Mouse (Mus musculus): ENCODE measurements around the gene 4930412O13Rik. TPM values are rescaled to one million over a fixed set of nuclear protein-coding genes. Genes with fewer than 3 reads are reported as not detected.

Gene 4930412O13Rik
- not detected in 2 replicates for polyA plus RNA-seq (2015; fragmentation: Nextera tagmentation; extraction: Ambion mirVana)

DNA sequence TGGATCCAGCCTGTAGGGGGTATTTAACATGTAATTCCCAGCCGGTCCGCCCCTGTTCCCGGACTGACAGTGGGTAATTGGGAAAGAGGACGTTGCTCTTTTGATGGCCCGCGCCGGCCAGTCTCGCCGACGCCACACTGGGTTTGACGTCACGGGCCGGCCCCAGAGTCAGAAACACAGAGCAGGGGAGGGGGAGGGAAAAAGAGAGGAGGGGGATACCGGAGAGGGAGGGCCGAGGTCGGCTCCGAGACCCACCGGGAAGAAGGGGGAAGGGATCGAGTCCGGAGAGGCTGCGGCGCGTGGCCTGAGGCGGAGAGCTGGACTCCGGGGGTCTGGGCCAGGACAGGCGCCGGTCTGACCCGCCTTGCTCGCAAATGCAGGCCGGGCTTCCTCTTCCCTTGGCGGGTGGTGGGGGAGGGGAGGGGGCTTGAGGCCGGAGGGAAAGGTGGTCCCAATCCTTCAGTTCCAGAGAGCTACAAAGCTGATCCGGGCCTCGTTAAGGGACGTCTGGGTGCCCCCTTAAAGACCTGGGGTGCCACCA, at the start of gene 4930412O13Rik:
Gene 4930412O13Rik, plus strand, starts transcription at position 202 of the 541 bp plus-strand sequence.
- Histone ChIP-seq H3K4me3 (ENCODE audit: low read depth, low read length) (peak within 1 kb of the TSS; percentile 27; the same call in 1 of the 2 replicates), H3K9ac (replicated peaks; ENCODE audit: low read depth) (no peak within 1 kb of the TSS), H3K36me3 (ENCODE audit: insufficient read depth, low read length) (no peaks in the 10 kb centered on the region), H3K27me3 (replicated peaks; ENCODE audit: insufficient read depth, low read length) (peaks cover 65% of the 10 kb centered on the region), H3K4me1 (ENCODE audit: insufficient read depth, low read depth, low read length) (peaks cover 11% of the 10 kb centered on the region), H3K27ac (ENCODE audit: low read length) (no peak within 1 kb of the TSS), H3K4me2 (replicated peaks; ENCODE audit: low read depth, low read length) (peak within 1 kb of the TSS; percentile 52), H3K9me3 (ENCODE audit: low read length) (no peaks in the 10 kb centered on the region)
- TF ChIP-seq CTCF (IDR thresholded peaks at IDR 0.05) = no peak
- TF ChIP-seq EP300 (IDR thresholded peaks at IDR 0.05) = no peak
- ATAC-seq = no peak
- 2% methylated on average over 28 of the region's 35 CpGs for WGBS
- DNase-seq (ENCODE audit: low spot score) = no peak

DNA sequence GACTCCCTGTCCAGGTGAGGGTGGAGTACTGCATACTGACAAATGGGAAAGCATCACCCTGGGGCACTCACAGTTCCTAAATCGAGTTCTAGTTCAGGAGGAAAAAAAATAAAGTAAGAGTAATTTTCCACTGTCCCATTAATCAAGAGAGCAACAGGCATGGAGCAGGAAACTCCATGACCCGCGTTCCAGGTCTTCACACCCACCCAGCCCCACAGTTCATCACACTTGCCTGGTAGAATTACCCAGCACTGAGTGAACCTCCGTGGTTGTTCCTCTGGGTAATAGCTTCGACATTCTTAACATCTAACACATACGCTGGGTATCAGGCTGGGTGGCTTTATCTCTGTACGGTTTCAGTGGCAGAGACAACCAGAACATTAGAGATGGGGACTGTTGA, 47.3 kb upstream of the 4930412O13Rik start:
- Histone ChIP-seq H3K4me3 (ENCODE audit: low read depth, low read length) (no peak overlapping the region), H3K4me2 (replicated peaks; ENCODE audit: low read depth, low read length) (no peak overlapping the region), H3K36me3 (ENCODE audit: insufficient read depth, low read length) (no peaks in the 10 kb centered on the region), H3K4me1 (ENCODE audit: insufficient read depth, low read depth, low read length) (no peaks in the 10 kb centered on the region), H3K27me3 (replicated peaks; ENCODE audit: insufficient read depth, low read length) (no peaks in the 10 kb centered on the region), H3K9me3 (ENCODE audit: low read length) (no peaks in the 10 kb centered on the region), H3K27ac (ENCODE audit: low read length) (no peak overlapping the region), H3K9ac (replicated peaks; ENCODE audit: low read depth) (no peak overlapping the region)
- WGBS = 61% methylated on average over 7 of the region's 7 CpGs
- TF ChIP-seq CTCF (IDR thresholded peaks at IDR 0.05) = no peak
- TF ChIP-seq EP300 (IDR thresholded peaks at IDR 0.05) = no peak
- no peak for ATAC-seq
- no peak for DNase-seq (ENCODE audit: low spot score)

DNA sequence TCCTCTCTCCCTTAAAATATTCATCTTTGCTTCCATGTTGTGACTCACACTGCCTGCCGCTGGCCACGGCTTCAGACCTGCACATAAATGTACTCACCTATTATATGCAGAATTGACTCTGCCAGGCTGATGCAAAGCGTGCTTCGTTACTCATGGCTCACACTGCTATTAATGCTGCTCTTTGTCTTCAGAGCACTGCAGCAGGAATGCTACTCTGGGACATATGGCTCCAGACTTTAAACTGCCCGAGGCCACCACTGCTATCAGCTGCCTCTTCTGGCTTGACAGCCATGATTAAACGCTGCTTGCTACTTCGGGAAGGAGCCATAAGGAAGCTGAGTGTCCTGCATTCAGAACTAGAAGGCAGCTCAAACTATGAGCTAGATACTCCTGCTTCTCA, 45.9 kb upstream of the 4930412O13Rik start:
- Histone ChIP-seq H3K36me3 (ENCODE audit: insufficient read depth, low read length) (no peaks in the 10 kb centered on the region), H3K9me3 (ENCODE audit: low read length) (no peaks in the 10 kb centered on the region), H3K4me1 (ENCODE audit: insufficient read depth, low read depth, low read length) (no peaks in the 10 kb centered on the region), H3K4me3 (ENCODE audit: low read depth, low read length) (no peak overlapping the region), H3K27ac (ENCODE audit: low read length) (no peak overlapping the region), H3K27me3 (replicated peaks; ENCODE audit: insufficient read depth, low read length) (no peaks in the 10 kb centered on the region), H3K9ac (replicated peaks; ENCODE audit: low read depth) (no peak overlapping the region), H3K4me2 (replicated peaks; ENCODE audit: low read depth, low read length) (no peak overlapping the region)
- ATAC-seq (no peak), DNase-seq (ENCODE audit: low spot score) (no peak)
- no peak for TF ChIP-seq EP300 (IDR thresholded peaks at IDR 0.05)
- no peak for TF ChIP-seq CTCF (IDR thresholded peaks at IDR 0.05)
- WGBS = 62% methylated on average over 7 of the region's 7 CpGs

DNA sequence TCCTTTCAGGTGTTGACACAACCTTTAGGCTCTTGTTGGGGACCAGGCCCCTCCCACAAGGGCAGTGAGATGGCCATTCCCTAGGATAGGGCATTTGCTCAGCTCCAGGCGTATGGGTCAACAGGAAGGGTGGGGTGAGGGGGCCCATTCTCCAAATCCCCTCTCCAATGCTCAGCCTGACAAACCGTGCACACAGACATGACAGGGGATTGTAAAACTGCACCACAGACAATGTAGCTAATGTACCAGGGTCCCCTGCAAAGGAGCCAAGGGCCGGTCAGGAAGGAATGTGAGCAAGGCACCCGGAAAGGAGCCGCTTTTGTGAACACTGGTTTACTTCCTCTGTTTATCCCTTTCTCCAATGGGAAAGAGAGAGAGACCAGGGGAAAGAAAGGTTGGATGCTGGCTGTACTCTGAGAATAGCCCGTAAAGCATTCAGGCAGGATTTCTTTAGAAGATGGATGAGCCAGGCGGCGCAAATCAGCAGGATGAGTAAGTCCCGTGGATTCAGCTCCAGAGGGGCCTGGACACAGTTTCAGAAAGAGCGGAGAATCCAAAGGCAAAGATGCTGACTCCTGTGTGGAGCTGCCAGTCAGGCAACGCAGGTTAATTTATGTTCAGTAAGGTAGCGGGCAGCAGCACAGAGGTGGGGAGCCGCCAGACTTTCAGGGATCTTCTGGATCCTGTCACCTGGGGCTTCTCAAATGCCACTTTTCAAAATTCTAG, 28.0 kb upstream of the 4930412O13Rik start:
- WGBS = 42% methylated on average over 13 of the region's 13 CpGs
- ATAC-seq = 0 out of 2 replicates have a peak, but pooled peaks have one; percentile 30

DNA sequence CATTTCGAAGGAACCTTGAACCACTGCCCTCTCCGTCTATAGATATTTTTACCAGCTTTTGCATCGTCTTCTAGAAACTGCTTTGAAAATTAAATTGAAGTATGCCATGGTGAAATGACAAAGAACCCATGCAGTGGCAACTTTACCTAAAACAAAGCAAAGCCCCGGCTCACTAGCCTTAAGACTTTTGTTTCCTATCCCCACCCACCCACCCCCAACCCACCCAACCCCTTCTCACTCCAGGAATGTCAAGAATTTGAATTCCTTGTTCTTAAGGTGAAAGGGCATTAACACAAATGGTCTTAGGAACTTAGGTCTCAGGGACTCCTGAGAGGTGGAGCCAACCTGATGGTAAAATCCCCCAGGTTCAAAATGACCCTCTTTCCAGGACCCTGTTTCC, 25.2 kb upstream of the 4930412O13Rik start:
- WGBS = 37% methylated on average over 4 of the region's 4 CpGs
- Histone ChIP-seq H3K4me3 (ENCODE audit: low read depth, low read length) (no peak overlapping the region), H3K27ac (ENCODE audit: low read length) (no peak overlapping the region), H3K4me2 (replicated peaks; ENCODE audit: low read depth, low read length) (no peak overlapping the region), H3K27me3 (replicated peaks; ENCODE audit: insufficient read depth, low read length) (no peaks in the 10 kb centered on the region), H3K9me3 (ENCODE audit: low read length) (no peaks in the 10 kb centered on the region), H3K4me1 (ENCODE audit: insufficient read depth, low read depth, low read length) (no peaks in the 10 kb centered on the region), H3K36me3 (ENCODE audit: insufficient read depth, low read length) (no peaks in the 10 kb centered on the region), H3K9ac (replicated peaks; ENCODE audit: low read depth) (no peak overlapping the region)
- DNase-seq (ENCODE audit: low spot score) (no peak), ATAC-seq (no peak)
- no peak for TF ChIP-seq EP300 (IDR thresholded peaks at IDR 0.05)
- no peak for TF ChIP-seq CTCF (IDR thresholded peaks at IDR 0.05)

More for the DNA sequence above, 28.0 kb upstream of the 4930412O13Rik start:
- TF ChIP-seq EP300 (IDR thresholded peaks at IDR 0.05) = no peak
- no peak for TF ChIP-seq CTCF (IDR thresholded peaks at IDR 0.05)
- Histone ChIP-seq H3K27me3 (replicated peaks; ENCODE audit: insufficient read depth, low read length) (no peaks in the 10 kb centered on the region), H3K36me3 (ENCODE audit: insufficient read depth, low read length) (no peaks in the 10 kb centered on the region), H3K27ac (ENCODE audit: low read length) (no peak overlapping the region), H3K9me3 (ENCODE audit: low read length) (no peaks in the 10 kb centered on the region), H3K9ac (replicated peaks; ENCODE audit: low read depth) (no peak overlapping the region), H3K4me1 (ENCODE audit: insufficient read depth, low read depth, low read length) (no peaks in the 10 kb centered on the region), H3K4me2 (replicated peaks; ENCODE audit: low read depth, low read length) (no peak overlapping the region), H3K4me3 (ENCODE audit: low read depth, low read length) (no peak overlapping the region)
- DNase-seq (ENCODE audit: low spot score) = no peak

DNA sequence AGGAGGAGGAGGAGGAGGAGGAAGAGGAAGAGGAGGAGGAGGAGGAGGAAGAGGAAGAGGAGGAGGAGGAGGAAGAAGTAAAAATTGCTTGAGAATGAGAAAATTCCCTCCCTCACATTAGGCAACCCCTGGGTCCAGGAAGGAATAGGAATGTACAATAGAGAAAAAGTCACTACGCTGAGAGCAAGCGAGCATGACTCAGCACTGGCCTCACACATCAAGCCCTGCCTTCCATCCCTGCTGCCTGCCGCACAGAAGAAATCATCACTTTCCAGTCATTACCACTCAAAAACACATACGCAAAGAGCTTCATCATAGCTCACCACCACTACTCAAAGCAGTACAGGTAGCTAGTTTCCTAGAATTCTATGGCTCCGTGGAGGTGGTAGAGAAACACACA, 20.4 kb upstream of the 4930412O13Rik start:
- H3K4me1 ChIP-seq (ENCODE audit: insufficient read depth, low read depth, low read length) = no peaks in the 10 kb centered on the region
- H3K36me3 ChIP-seq (ENCODE audit: insufficient read depth, low read length) = no peaks in the 10 kb centered on the region
- WGBS = 71% methylated on average over 5 of the region's 5 CpGs
- H3K27ac ChIP-seq (ENCODE audit: low read length) = no peak overlapping the region
- ATAC-seq (no peak), DNase-seq (ENCODE audit: low spot score) (no peak)
- H3K4me2 ChIP-seq (replicated peaks; ENCODE audit: low read depth, low read length) = no peak overlapping the region
- TF ChIP-seq EP300 (IDR thresholded peaks at IDR 0.05) (no peak), CTCF (IDR thresholded peaks at IDR 0.05) (no peak)
- H3K9me3 ChIP-seq (ENCODE audit: low read length) = no peaks in the 10 kb centered on the region
- H3K9ac ChIP-seq (replicated peaks; ENCODE audit: low read depth) = no peak overlapping the region
- H3K27me3 ChIP-seq (replicated peaks; ENCODE audit: insufficient read depth, low read length) = no peaks in the 10 kb centered on the region
- no peak overlapping the region for H3K4me3 ChIP-seq (ENCODE audit: low read depth, low read length)

Measured in lung, postnatal 0 days (tissue).